Comparison of ENCODE assay signal across 8 mouse cellular contexts in genomic region chr12:32015268-32015769, GRCm38 (mm10). TPM values are rescaled to one million over a fixed set of nuclear protein-coding genes. Genes with fewer than 3 reads are reported as not detected.
DNase-seq lines count a peak whose midpoint lies in the region; ATAC-seq and TF ChIP-seq lines count a peak whose summit lies in the region.

No protein-coding gene starts in this region.

- H3K27ac ChIP-seq in forebrain, embryonic 13.5 days = no peak overlapping the region; the same call in 1 of the 2 replicates
- H3K27ac ChIP-seq in forebrain, embryonic 11.5 days (ENCODE audit: low read depth, low read length) = no peak overlapping the region
- no peak overlapping the region for H3K27ac ChIP-seq in midbrain, embryonic 14.5 days (replicated peaks; ENCODE audit: low read depth, low read length)

- 0 out of 2 replicates have a peak, but pooled peaks cover 4% of the 10 kb centered on the region for H3K36me3 ChIP-seq in forebrain, embryonic 13.5 days (ENCODE audit: poor library complexity, severe bottlenecking)
- no peaks in the 10 kb centered on the region; the same call in 1 of the 2 replicates for H3K36me3 ChIP-seq in forebrain, embryonic 11.5 days (ENCODE audit: control insufficient read depth, insufficient read depth, low read length)
- H3K36me3 ChIP-seq in C2C12 (ENCODE audit: control insufficient read depth, insufficient read depth) = no peaks in the 10 kb centered on the region
- H3K36me3 ChIP-seq in midbrain, embryonic 14.5 days (ENCODE audit: control insufficient read depth, insufficient read depth, low read length) = no peaks in the 10 kb centered on the region

- H3K27me3 ChIP-seq in forebrain, embryonic 13.5 days = no peaks in the 10 kb centered on the region
- H3K27me3 ChIP-seq in forebrain, embryonic 11.5 days (ENCODE audit: control insufficient read depth, insufficient read depth, low read length) = no peaks in the 10 kb centered on the region
- no peaks in the 10 kb centered on the region for H3K27me3 ChIP-seq in C2C12 (ENCODE audit: control insufficient read depth, insufficient read depth, insufficient read length)
- no peaks in the 10 kb centered on the region for H3K27me3 ChIP-seq in midbrain, embryonic 14.5 days (ENCODE audit: control insufficient read depth, insufficient read depth, low read length)

- no peak for TF ChIP-seq CTCF in C2C12 (IDR thresholded peaks at IDR 0.05; ENCODE audit: control insufficient read depth, insufficient read depth, insufficient read length)

- DNase-seq in forebrain, embryonic 11.5 days (ENCODE audit: low spot score) = no peak
- peak; percentile 50 for DNase-seq in fibroblast of lung, adult 2 months (ENCODE audit: low read depth)
- DNase-seq in midbrain, embryonic 14.5 days = peak; percentile 30
- DNase-seq in B cell, adult 2 months = no peak
- no peak for DNase-seq in layer of hippocampus, postnatal 14 days (ENCODE audit: low spot score in 2 of 2)
- DNase-seq in adrenal gland, postnatal 10 days = no peak

- peaks cover 22% of the 10 kb centered on the region for H3K79me3 ChIP-seq in C2C12 (ENCODE audit: low read depth)

- 70% methylated on average over 6 of the region's 6 CpGs for WGBS in forebrain, embryonic 13.5 days
- 80% methylated on average over 6 of the region's 6 CpGs for WGBS in forebrain, embryonic 11.5 days
- WGBS in midbrain, embryonic 14.5 days = 50% methylated on average over 6 of the region's 6 CpGs

- H3ac ChIP-seq in C2C12 (ENCODE audit: control insufficient read depth, insufficient read length, low read depth) = no peak overlapping the region

- H3K4me2 ChIP-seq in forebrain, embryonic 13.5 days = no peak overlapping the region
- no peak overlapping the region for H3K4me2 ChIP-seq in forebrain, embryonic 11.5 days (ENCODE audit: low read depth, low read length, severe bottlenecking)
- no peak overlapping the region for H3K4me2 ChIP-seq in midbrain, embryonic 14.5 days (ENCODE audit: low read length)

- peaks cover 6% of the 10 kb centered on the region for H3K4me1 ChIP-seq in forebrain, embryonic 13.5 days
- no peaks in the 10 kb centered on the region for H3K4me1 ChIP-seq in forebrain, embryonic 11.5 days (replicated peaks; ENCODE audit: control insufficient read depth, insufficient read depth, low read length)
- H3K4me1 ChIP-seq in midbrain, embryonic 14.5 days (ENCODE audit: control insufficient read depth, insufficient read depth, low read length) = peaks cover 4% of the 10 kb centered on the region

- H3K9ac ChIP-seq in forebrain, embryonic 13.5 days = no peak overlapping the region
- no peak overlapping the region for H3K9ac ChIP-seq in forebrain, embryonic 11.5 days (ENCODE audit: low read length)
- no peak overlapping the region for H3K9ac ChIP-seq in midbrain, embryonic 14.5 days (replicated peaks; ENCODE audit: low read length)

- no peak overlapping the region for H3K4me3 ChIP-seq in forebrain, embryonic 13.5 days
- no peak overlapping the region for H3K4me3 ChIP-seq in forebrain, embryonic 11.5 days (ENCODE audit: low read depth, low read length)
- no peak overlapping the region for H3K4me3 ChIP-seq in C2C12 (ENCODE audit: insufficient read depth, poor library complexity, severe bottlenecking)
- no peak overlapping the region for H3K4me3 ChIP-seq in midbrain, embryonic 14.5 days (replicated peaks; ENCODE audit: low read depth, low read length)

- H3K9me3 ChIP-seq in forebrain, embryonic 13.5 days (replicated peaks) = no peaks in the 10 kb centered on the region; the same call in 1 of the 2 replicates
- no peaks in the 10 kb centered on the region for H3K9me3 ChIP-seq in forebrain, embryonic 11.5 days (ENCODE audit: control insufficient read depth, low read length)
- no peaks in the 10 kb centered on the region for H3K9me3 ChIP-seq in midbrain, embryonic 14.5 days (ENCODE audit: control insufficient read depth, low read length)

- 0 out of 2 replicates have a peak, but pooled peaks have one; percentile 7 for ATAC-seq in forebrain, embryonic 13.5 days
- ATAC-seq in forebrain, embryonic 11.5 days (replicated peaks; ENCODE audit: low FRiP score) = no peak
- no peak for ATAC-seq in midbrain, embryonic 14.5 days (ENCODE audit: low FRiP score, low TSS enrichment)

- H3K79me2 ChIP-seq in C2C12 (ENCODE audit: control insufficient read depth, insufficient read depth) = peaks cover 70% of the 10 kb centered on the region

TF ChIP-seq in C2C12, 6 proteins besides CTCF, POLR2A, EP300 and RAD21:
- TF ChIP-seq MYOD1 (IDR thresholded peaks at IDR 0.05; ENCODE audit: control insufficient read depth, insufficient read length, low read depth) (peak; percentile 89), CEBPB (IDR thresholded peaks at IDR 0.05; ENCODE audit: low read depth) (no peak)

RNA-seq across cellular contexts. Expression of gene Prkar2b, which starts 45.8 kb away (rescaled TPM):
- 65.4 and 70.5 TPM in 2 replicates for polyA plus RNA-seq in forebrain, embryonic 13.5 days (2015; fragmentation: Nextera tagmentation; extraction: Ambion mirVana)
- polyA plus RNA-seq in forebrain, embryonic 11.5 days (2014; fragmentation: Nextera tagmentation; extraction: Ambion mirVana) = 50.1 and 50.4 TPM in 2 replicates
- 33.1 TPM for polyA plus RNA-seq in C2C12 (2012; fragmentation: generic; extraction: Trizol)
- polyA plus RNA-seq in midbrain, embryonic 14.5 days (2014; fragmentation: Nextera tagmentation; extraction: Ambion mirVana) = 151 and 188 TPM in 2 replicates
- total RNA-seq in layer of hippocampus, postnatal 14 days (2021) = 10 to 100 TPM; 43.9 to 46.2 TPM
- 100 to 1,000 TPM; 574 to 579 TPM for total RNA-seq in adrenal gland, postnatal 10 days (2021)

Comparison
In these comparisons a context has a peak if more than half of its experiments do, and no peak if none do; other contexts are left out.
1. DNase-seq: peak in fibroblast of lung, adult 2 months (single experiment) and midbrain, embryonic 14.5 days (single experiment); none in forebrain, embryonic 11.5 days (single experiment), B cell, adult 2 months (0 of 2), layer of hippocampus, postnatal 14 days (0 of 2) and adrenal gland, postnatal 10 days (single experiment).